Mouse (Mus musculus) common myeloid progenitor, adult 5-6 weeks (primary cell): ENCODE data around the gene Olfr844. TPM values are rescaled to one million over a fixed set of nuclear protein-coding genes. Genes with fewer than 3 reads are reported as not detected.

ENCODE experiments used
- ATAC-seq: replicated peaks from 2 replicates; pipeline ENCODE4 v1.8.0; 2016; ENCODE audit warnings: low read depth, mild to moderate bottlenecking, moderate TSS enrichment, inconsistent platforms; ENCODE audit not compliant: poor library complexity, severe bottlenecking
- total RNA-seq: library from RNA; stranded (forward); fragments of 200-1000, 187-1606 nt; gene quantifications from 2 replicates; pipeline ENCODE4 v1.2.3, GENCODE M21; 2017

Olfr844 gene
- not detected in 2 replicates for total RNA-seq

DNA sequence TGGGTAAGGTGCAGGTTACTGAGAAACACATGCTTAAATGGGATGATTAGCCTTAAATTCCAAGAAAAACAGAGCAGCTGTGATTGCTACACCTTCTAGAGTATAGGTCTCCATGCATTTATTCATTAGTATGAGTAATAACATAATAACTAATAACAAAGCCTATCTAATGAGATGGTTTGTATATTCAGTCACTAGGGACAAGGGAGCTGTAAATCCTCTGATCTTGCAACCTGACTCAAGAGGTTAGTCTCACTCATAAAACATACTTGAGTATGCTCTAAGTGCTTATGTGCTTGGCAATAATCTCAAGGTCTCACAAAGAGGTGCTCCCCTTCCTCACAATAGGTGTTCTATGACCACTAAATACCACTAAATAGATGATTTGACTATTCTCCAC, at the start of gene Olfr844:
Olfr844 (plus strand) TSS at position 301 of the 400 bp plus-strand sequence.
- ATAC-seq = no peak

GRCm38 (mm10) chr9:19336157-19336556, 20.0 kb downstream of the Olfr844 start, which contains the start of gene Olfr845:
Gene Olfr845 (plus strand): TSS chr9:19336457.
- no peak for ATAC-seq

- ATAC-seq = no peak
These were observed 47.8 kb downstream of the Olfr844 start, which contains the start of gene Olfr846 for GRCm38 (mm10) chr9:19363905-19364304. Gene Olfr846 (minus strand): TSS chr9:19364005.

Other genes with a start within 250 kb of the Olfr844 start
- gene Olfr836, start 196.0 kb upstream of the Olfr844 start, total RNA-seq = not detected in 2 replicates
- not detected in 2 replicates for gene Olfr837, start 180.0 kb upstream of the Olfr844 start, total RNA-seq
- not detected in 2 replicates for gene Olfr839-ps1, start 139.0 kb upstream of the Olfr844 start, total RNA-seq
- not detected in 2 replicates for gene Olfr843, start 64.4 kb upstream of the Olfr844 start, total RNA-seq
- gene Olfr845, start 20.1 kb downstream of the Olfr844 start, total RNA-seq = not detected in 2 replicates
- not detected in 2 replicates for gene Olfr846, start 47.7 kb downstream of the Olfr844 start, total RNA-seq
- gene Olfr847, start 62.3 kb downstream of the Olfr844 start, total RNA-seq = not detected in 2 replicates
- gene Olfr849, start 123.9 kb downstream of the Olfr844 start, total RNA-seq = not detected in 2 replicates
- gene Olfr850, start 161.9 kb downstream of the Olfr844 start, total RNA-seq = not detected in 2 replicates
- not detected in 2 replicates for gene Olfr851, start 176.9 kb downstream of the Olfr844 start, total RNA-seq
- not detected in 2 replicates for gene Olfr853, start 224.7 kb downstream of the Olfr844 start, total RNA-seq